Mouse (Mus musculus) hindbrain, embryonic 11.5 days (tissue): ENCODE results near the gene Ndufa12. TPM values are rescaled to one million over a fixed set of nuclear protein-coding genes. Genes with fewer than 3 reads are reported as not detected.

Experiments used
- ATAC-seq: fragments of 200-750 bp; cut with Nextera tagmentation; 2 replicates; pipeline ENCODE4 v1.8.0; 2017; ENCODE audit warnings: mild to moderate bottlenecking, moderate TSS enrichment, moderate library complexity; ENCODE audit not compliant: low FRiP score
- DNase-seq: peaks from one replicate; pipeline ENCODE4 v3.0.0-alpha.2; 2015; ENCODE audit warnings: low spot score
- H3K27ac ChIP-seq: fragments of 300-500 bp; sonication (generic); 2 replicates; pipeline ENCODE4 v1.5.1; 2014; ENCODE audit warnings: mild to moderate bottlenecking, low read depth, low read length
- H3K27me3 ChIP-seq: fragments of 300-500 bp; sonication (generic); 2 replicates; pipeline ENCODE4 v1.6.1; 2014; ENCODE audit warnings: mild to moderate bottlenecking, low read length, moderate library complexity, mixed read lengths; ENCODE audit not compliant: control insufficient read depth, insufficient read depth
- H3K36me3 ChIP-seq: fragments of 300-500 bp; sonication (generic); 2 replicates; pipeline ENCODE4 v1.6.1; 2014; ENCODE audit warnings: mild to moderate bottlenecking, low read length, moderate library complexity, mixed read lengths; ENCODE audit not compliant: control insufficient read depth, insufficient read depth
- H3K4me1 ChIP-seq: fragments of 300-500 bp; sonication (generic); replicated peaks from 2 replicates; pipeline ENCODE4 v1.6.1; 2014; ENCODE audit warnings: low read length, mixed read lengths; ENCODE audit not compliant: control insufficient read depth, insufficient read depth
- H3K4me2 ChIP-seq: fragments of 300-500 bp; sonication (generic); replicated peaks from 2 replicates; pipeline ENCODE4 v1.6.1; 2014; ENCODE audit warnings: mild to moderate bottlenecking, low read depth, low read length
- H3K4me3 ChIP-seq: fragments of 300-500 bp; sonication (generic); 2 replicates; pipeline ENCODE4 v1.5.1; 2014; ENCODE audit warnings: low read depth, low read length
- H3K9ac ChIP-seq: fragments of 300-500 bp; sonication (generic); 2 replicates; pipeline ENCODE4 v1.6.1; 2014; ENCODE audit warnings: low read depth, low read length
- H3K9me3 ChIP-seq: fragments of 300-500 bp; sonication (generic); 2 replicates; pipeline ENCODE4 v1.6.1; 2016; ENCODE audit warnings: low read length; ENCODE audit not compliant: control insufficient read depth
- WGBS: fragments of 180-500 bp; shearing (Covaris S2); extraction: QIAGEN DNeasy Blood & Tissue Kit; methylation state at CpG from one replicate; pipeline ENCODE4 v1.1.7; 2014; 5-methylcytosine and 5-hydroxymethylcytosine counted together
- polyA plus RNA-seq: library from polyadenylated mRNA; unstranded; fragments of >200 nt; fragmentation: Nextera tagmentation; extraction: Ambion mirVana; gene quantifications from 2 replicates; pipeline ENCODE4 v1.2.1, GENCODE M21; 2014

Ndufa12 gene
- polyA plus RNA-seq, 1 experiment from 2014 or later = 451 TPM

- 66% methylated on average over 17 of the region's 17 CpGs for WGBS
- Histone ChIP-seq H3K4me2 (no peak overlapping the region), H3K9me3 (no peaks in the 10 kb centered on the region), H3K4me1 (no peaks in the 10 kb centered on the region), H3K36me3 (no peaks in the 10 kb centered on the region), H3K27ac (no peak overlapping the region), H3K4me3 (no peak overlapping the region), H3K9ac (no peak overlapping the region), H3K27me3 (no peaks in the 10 kb centered on the region)
- peak; percentile 24 for DNase-seq
- ATAC-seq = peak; percentile 33; the same call in 1 of the 2 replicates
These were observed 67.4 kb downstream of the Ndufa12 start for GRCm38 (mm10) chr10:94265656-94266542.

Other genes with a start within 250 kb of the Ndufa12 start
- gene Vezt, start 162.9 kb upstream of the Ndufa12 start, polyA plus RNA-seq = 45.0 and 45.6 TPM in 2 replicates
- 5.0 and 6.7 TPM in 2 replicates for gene Fgd6, start 162.7 kb upstream of the Ndufa12 start, polyA plus RNA-seq
- gene Nr2c1, start 50.7 kb upstream of the Ndufa12 start, polyA plus RNA-seq = 12.3 and 14.3 TPM in 2 replicates
- 0.27 and 0.31 TPM in 2 replicates for gene Gm4792, start 100.0 kb downstream of the Ndufa12 start, polyA plus RNA-seq
- gene Tmcc3, start 113.2 kb downstream of the Ndufa12 start, polyA plus RNA-seq = 4.5 and 5.7 TPM in 2 replicates